In genomic region chr13:12257391-12258380, GRCm38 (mm10) we compare ENCODE assay signal across 8 mouse cellular contexts. TPM values are rescaled to one million over a fixed set of nuclear protein-coding genes. Genes with fewer than 3 reads are reported as not detected.
DNase-seq lines count a peak whose midpoint lies in the region; ATAC-seq and TF ChIP-seq lines count a peak whose summit lies in the region.

Gene Mtr (minus strand): TSS chr13:12258113.

- H3K79me3 ChIP-seq in C2C12 (ENCODE audit: low read depth), result peaks cover 25% of the 10 kb centered on the region

- H3K9me3 ChIP-seq in erythroblast, embryonic 14.5 days (ENCODE audit: control insufficient read depth, low read length), result peaks cover 11% of the 10 kb centered on the region
- no peaks in the 10 kb centered on the region; the same call in 1 of the 2 replicates for H3K9me3 ChIP-seq in heart, embryonic 11.5 days (replicated peaks; ENCODE audit: control insufficient read depth, low read length)
- peaks cover 9% of the 10 kb centered on the region for H3K9me3 ChIP-seq in kidney, embryonic 16.5 days (ENCODE audit: low read length)

- TF ChIP-seq POLR2A in brain, embryonic 14.5 days (IDR thresholded peaks at IDR 0.05; ENCODE audit: borderline replicate concordance, extremely low read depth, insufficient read depth, insufficient read length, poor library complexity, severe bottlenecking), result peak; percentile 79; the same call in 1 of the 2 replicates
- TF ChIP-seq POLR2A in liver, adult 2 months (IDR thresholded peaks at IDR 0.05; ENCODE audit: extremely low read depth, insufficient read depth, low read length), result peak; percentile 95
- TF ChIP-seq POLR2A in myocyte (IDR thresholded peaks at IDR 0.05; ENCODE audit: insufficient read length, low read depth), result peak; percentile 86

- H3K79me2 ChIP-seq in C2C12 (ENCODE audit: control insufficient read depth, insufficient read depth) (peaks cover 45% of the 10 kb centered on the region), myocyte (ENCODE audit: control insufficient read depth, insufficient read depth) (peaks cover 28% of the 10 kb centered on the region)
- H3K79me2 ChIP-seq in liver, adult 2 months (ENCODE audit: control insufficient read depth, insufficient read depth, low read length), result no peaks in the 10 kb centered on the region

- H3K9ac ChIP-seq in heart, embryonic 11.5 days (ENCODE audit: low read depth, low read length), result peak within 1 kb of the TSS; percentile 82
- peak within 1 kb of the TSS; percentile 88 for H3K9ac ChIP-seq in kidney, embryonic 16.5 days (replicated peaks; ENCODE audit: low read length)
- H3K9ac ChIP-seq in liver, adult 2 months (ENCODE audit: low read depth, low read length), result peak within 1 kb of the TSS; percentile 83

- H3K4me2 ChIP-seq in heart, embryonic 11.5 days, result peak within 1 kb of the TSS; percentile 80
- H3K4me2 ChIP-seq in kidney, embryonic 16.5 days (replicated peaks; ENCODE audit: low read depth, low read length), result peak within 1 kb of the TSS; percentile 82
- peak within 1 kb of the TSS; percentile 80 for H3K4me2 ChIP-seq in myocyte (ENCODE audit: low read depth)

- WGBS in heart, embryonic 11.5 days (ENCODE audit: insufficient replicate concordance), result under 1% methylated on average over 69 of the region's 69 CpGs
- under 1% methylated on average over 69 of the region's 69 CpGs for WGBS in kidney, embryonic 16.5 days
- under 1% methylated on average over 69 of the region's 69 CpGs for WGBS in liver, adult 2 months

- no peak for TF ChIP-seq CTCF in C2C12 (IDR thresholded peaks at IDR 0.05; ENCODE audit: control insufficient read depth, insufficient read depth, insufficient read length)
- TF ChIP-seq CTCF in brain, embryonic 14.5 days (IDR thresholded peaks at IDR 0.05; ENCODE audit: borderline replicate concordance, extremely low read depth, insufficient read depth, insufficient read length), result no peak
- no peak for TF ChIP-seq CTCF in liver, adult 2 months (IDR thresholded peaks at IDR 0.05; ENCODE audit: low read depth, low read length)

- DNase-seq in brain, embryonic 14.5 days (ENCODE audit: low read depth), result peak; percentile 99
- DNase-seq in liver, adult 2 months (ENCODE audit: extremely low read depth, low read depth, low spot score), result peak; percentile 88
- peak; percentile 91 for DNase-seq in splenic B cell, adult 2 months (ENCODE audit: low read depth, low spot score)

- peak; percentile 99 for ATAC-seq in heart, embryonic 11.5 days (replicated peaks; ENCODE audit: insufficient number of reproducible peaks, low FRiP score, low TSS enrichment)
- peak; percentile 100 for ATAC-seq in kidney, embryonic 16.5 days (ENCODE audit: low FRiP score, low TSS enrichment)

- H3K4me1 ChIP-seq in erythroblast, embryonic 14.5 days (ENCODE audit: control insufficient read depth), result peaks cover 28% of the 10 kb centered on the region
- peaks cover 13% of the 10 kb centered on the region for H3K4me1 ChIP-seq in heart, embryonic 11.5 days (ENCODE audit: control insufficient read depth, insufficient read depth, low read length)
- H3K4me1 ChIP-seq in kidney, embryonic 16.5 days (ENCODE audit: insufficient read depth, low read length), result peaks cover 16% of the 10 kb centered on the region; the same call in 1 of the 2 replicates
- H3K4me1 ChIP-seq in liver, adult 2 months (ENCODE audit: control insufficient read depth, insufficient read depth, low read length), result peaks cover 6% of the 10 kb centered on the region

- H3K36me3 ChIP-seq in C2C12 (ENCODE audit: control insufficient read depth, insufficient read depth), result peaks cover 15% of the 10 kb centered on the region
- peaks cover 20% of the 10 kb centered on the region for H3K36me3 ChIP-seq in erythroblast, embryonic 14.5 days (ENCODE audit: control insufficient read depth)
- H3K36me3 ChIP-seq in heart, embryonic 11.5 days (ENCODE audit: control insufficient read depth, insufficient read depth, low read length), result no peaks in the 10 kb centered on the region
- H3K36me3 ChIP-seq in kidney, embryonic 16.5 days (ENCODE audit: insufficient read depth, low read length), result peaks cover 4% of the 10 kb centered on the region; the same call in 1 of the 2 replicates
- peaks cover 10% of the 10 kb centered on the region for H3K36me3 ChIP-seq in liver, adult 2 months (ENCODE audit: control insufficient read depth, insufficient read depth, low read length)
- H3K36me3 ChIP-seq in myocyte (ENCODE audit: control insufficient read depth, insufficient read depth), result no peaks in the 10 kb centered on the region
- no peaks in the 10 kb centered on the region for H3K36me3 ChIP-seq in splenic B cell, adult 2 months (ENCODE audit: control insufficient read depth, insufficient read depth, low read length, poor library complexity, severe bottlenecking)

- peak within 1 kb of the TSS; percentile 93 for H3ac ChIP-seq in C2C12 (ENCODE audit: control insufficient read depth, insufficient read length, low read depth)
- peak within 1 kb of the TSS; percentile 2 for H3ac ChIP-seq in myocyte (ENCODE audit: control insufficient read depth, insufficient read length)

- H3K27ac ChIP-seq in heart, embryonic 11.5 days (ENCODE audit: low read depth, low read length), result peak within 1 kb of the TSS; percentile 85
- peak within 1 kb of the TSS; percentile 95 for H3K27ac ChIP-seq in kidney, embryonic 16.5 days (ENCODE audit: low read length)
- H3K27ac ChIP-seq in liver, adult 2 months (replicated peaks; ENCODE audit: insufficient read depth, low read depth, low read length), result peak within 1 kb of the TSS; percentile 62

- H3K27me3 ChIP-seq in C2C12 (ENCODE audit: control insufficient read depth, insufficient read depth, insufficient read length) (no peaks in the 10 kb centered on the region), myocyte (ENCODE audit: control insufficient read depth, insufficient read depth, insufficient read length) (no peaks in the 10 kb centered on the region)
- H3K27me3 ChIP-seq in erythroblast, embryonic 14.5 days (ENCODE audit: control insufficient read depth), result no peaks in the 10 kb centered on the region
- H3K27me3 ChIP-seq in heart, embryonic 11.5 days (ENCODE audit: control insufficient read depth, insufficient read depth, low read length), result no peaks in the 10 kb centered on the region
- H3K27me3 ChIP-seq in kidney, embryonic 16.5 days (ENCODE audit: insufficient read depth, low read length), result no peaks in the 10 kb centered on the region
- H3K27me3 ChIP-seq in liver, adult 2 months (ENCODE audit: control insufficient read depth, insufficient read depth, low read length), result no peaks in the 10 kb centered on the region
- no peaks in the 10 kb centered on the region for H3K27me3 ChIP-seq in splenic B cell, adult 2 months (ENCODE audit: control insufficient read depth, insufficient read depth, low read length, poor library complexity, severe bottlenecking)

- H3K4me3 ChIP-seq in C2C12 (ENCODE audit: insufficient read depth, poor library complexity, severe bottlenecking) (peak within 1 kb of the TSS; percentile 65), myocyte (peak within 1 kb of the TSS; percentile 77)
- peak within 1 kb of the TSS; percentile 91 for H3K4me3 ChIP-seq in erythroblast, embryonic 14.5 days (replicated peaks)
- H3K4me3 ChIP-seq in heart, embryonic 11.5 days (ENCODE audit: low read depth, low read length), result peak within 1 kb of the TSS; percentile 57
- H3K4me3 ChIP-seq in kidney, embryonic 16.5 days (ENCODE audit: low read length), result peak within 1 kb of the TSS; percentile 89
- peak within 1 kb of the TSS; percentile 83 for H3K4me3 ChIP-seq in liver, adult 2 months (ENCODE audit: insufficient read depth, low read depth, low read length)

TF ChIP-seq in C2C12, 6 proteins besides CTCF, POLR2A, EP300 and RAD21:
- TF ChIP-seq MAX (IDR thresholded peaks at IDR 0.05), result no peak
- TF ChIP-seq CEBPB (IDR thresholded peaks at IDR 0.05; ENCODE audit: low read depth), result peak; percentile 22

TF ChIP-seq in myocyte, 11 proteins besides CTCF, POLR2A, EP300 and RAD21:
- peak; percentile 80 for TF ChIP-seq POLR2AphosphoS2 (IDR thresholded peaks at IDR 0.05; ENCODE audit: insufficient read length, low read depth)
- no peak for TF ChIP-seq MAX (IDR thresholded peaks at IDR 0.05; ENCODE audit: low read depth)
- TF ChIP-seq E2F4 (IDR thresholded peaks at IDR 0.05; ENCODE audit: insufficient read depth), result peak; percentile 77
- TF ChIP-seq USF1 (IDR thresholded peaks at IDR 0.05; ENCODE audit: low read depth), result no peak
TF ChIP-seq in myocyte: peak in this region for 2.

RNA-seq across cellular contexts. Expression of gene Mtr, which starts in this region (rescaled TPM):
- 5.6 TPM for polyA plus RNA-seq in C2C12 (2012; fragmentation: generic; extraction: Trizol)
- 7.5 and 7.8 TPM in 2 replicates for polyA plus RNA-seq in brain, embryonic 14.5 days (2012; rRNA removed)
- polyA plus RNA-seq in erythroblast, embryonic 14.5 days (2012), result 0.55 and 0.61 TPM in 2 replicates
- polyA plus RNA-seq in heart, embryonic 11.5 days (2014; fragmentation: Nextera tagmentation; extraction: Ambion mirVana), result 17.7 and 19.9 TPM in 2 replicates
- 13.4 and 14.3 TPM in 2 replicates for polyA plus RNA-seq in kidney, embryonic 16.5 days (2015; fragmentation: Nextera tagmentation; extraction: Ambion mirVana)
- 5.0 and 5.5 TPM in 2 replicates for total RNA-seq in liver, adult 2 months (2014; rRNA removed)
- 1.7 and 2.9 TPM in 2 replicates for polyA plus RNA-seq in liver, adult 2 months (2012; rRNA removed)
- 8.4 TPM for polyA plus RNA-seq in myocyte (2012; fragmentation: generic; extraction: Trizol)

Comparison
In these comparisons a context has a peak if more than half of its experiments do, and no peak if none do; other contexts are left out.
1. Peak in every context shown above with its lines: DNase-seq, ATAC-seq, H3K4me3 ChIP-seq and H3K27ac ChIP-seq.